Mouse (Mus musculus) cerebellum, adult 2 months (tissue): ENCODE measurements around the gene Emp3.

Experiments used
- CTCF ChIP-seq: fragments of 200-500 bp; IDR thresholded peaks from 2 replicates; pipeline ENCODE4 v1.5.1; 2011; ENCODE audit warnings: low read depth, mild to moderate bottlenecking, control low read depth, low read length, moderate library complexity, borderline replicate concordance; ENCODE audit not compliant: insufficient read depth
- POLR2A ChIP-seq: fragments of 200-500 bp; IDR thresholded peaks from 2 replicates; pipeline ENCODE4 v1.6.1; 2011; ENCODE audit warnings: low read length, control low read depth, borderline replicate concordance; ENCODE audit not compliant: insufficient read depth

DNA sequence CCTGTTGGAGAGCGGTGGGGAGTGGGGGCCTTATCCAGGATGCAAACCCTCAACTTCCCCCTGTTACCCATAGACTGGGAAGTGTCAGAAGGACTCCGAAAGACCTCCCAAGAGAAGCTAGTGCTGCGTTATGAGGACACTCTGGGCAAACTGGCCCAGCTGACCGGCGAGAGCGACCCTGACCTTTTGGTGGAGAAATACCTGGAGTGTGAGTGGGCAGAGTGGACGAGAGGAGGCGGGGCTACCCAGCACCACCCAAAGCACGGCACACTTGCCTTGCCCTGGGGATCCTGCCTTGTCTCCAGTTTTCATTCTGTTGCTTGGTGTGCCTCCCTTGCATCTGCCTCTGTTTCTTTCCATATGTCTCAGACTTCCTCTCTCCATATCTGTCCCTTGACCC lies 20.8 kb upstream of the Emp3 start:
- TF ChIP-seq CTCF = no peak
- no peak for TF ChIP-seq POLR2A
